Mouse (Mus musculus): ENCODE measurements around the gene Chchd6. TPM values are rescaled to one million over a fixed set of nuclear protein-coding genes. Genes with fewer than 3 reads are reported as not detected.

Gene Chchd6
- polyA plus RNA-seq, 1 experiment from 2014 or later = 63.0 TPM

- ATAC-seq (replicated peaks; ENCODE audit: insufficient number of reproducible peaks, low FRiP score, low TSS enrichment, low read depth) = no peak
- H3K27me3 ChIP-seq (ENCODE audit: control insufficient read depth, insufficient read depth, low read length) = no peaks in the 10 kb centered on the region
- H3K27ac ChIP-seq (replicated peaks; ENCODE audit: low read depth, low read length) = no peak overlapping the region
- H3K4me2 ChIP-seq (ENCODE audit: low read depth, low read length) = no peak overlapping the region
- WGBS = 82% methylated on average over 1 of the region's 1 CpGs
- no peaks in the 10 kb centered on the region for H3K36me3 ChIP-seq (replicated peaks; ENCODE audit: control insufficient read depth, insufficient read depth, low read depth, low read length)
- no peaks in the 10 kb centered on the region for H3K4me1 ChIP-seq (ENCODE audit: control insufficient read depth, insufficient read depth, low read length)
- no peak overlapping the region for H3K4me3 ChIP-seq (ENCODE audit: low read depth, low read length)
- no peak overlapping the region for H3K9ac ChIP-seq (replicated peaks; ENCODE audit: low read length)
- H3K9me3 ChIP-seq (replicated peaks; ENCODE audit: control insufficient read depth, low read length) = no peaks in the 10 kb centered on the region
- DNase-seq (ENCODE audit: low spot score) = no peak
These were observed 57.2 kb downstream of the Chchd6 start for GRCm38 (mm10) chr6:89538102-89538751.

GRCm38 (mm10) chr6:89535626-89536225 lies 59.7 kb downstream of the Chchd6 start:
- H3K27ac ChIP-seq (replicated peaks; ENCODE audit: low read depth, low read length) = no peak overlapping the region
- DNase-seq (ENCODE audit: low spot score) (no peak), ATAC-seq (replicated peaks; ENCODE audit: insufficient number of reproducible peaks, low FRiP score, low TSS enrichment, low read depth) (no peak)
- H3K4me1 ChIP-seq (ENCODE audit: control insufficient read depth, insufficient read depth, low read length) = no peaks in the 10 kb centered on the region
- H3K4me2 ChIP-seq (ENCODE audit: low read depth, low read length) = no peak overlapping the region
- H3K9ac ChIP-seq (replicated peaks; ENCODE audit: low read length) = no peak overlapping the region
- H3K36me3 ChIP-seq (replicated peaks; ENCODE audit: control insufficient read depth, insufficient read depth, low read depth, low read length) = no peaks in the 10 kb centered on the region
- no peaks in the 10 kb centered on the region for H3K9me3 ChIP-seq (replicated peaks; ENCODE audit: control insufficient read depth, low read length)
- no peak overlapping the region for H3K4me3 ChIP-seq (ENCODE audit: low read depth, low read length)
- H3K27me3 ChIP-seq (ENCODE audit: control insufficient read depth, insufficient read depth, low read length) = no peaks in the 10 kb centered on the region
- 76% methylated on average over 1 of the region's 1 CpGs for whole genome bisulfite sequencing

GRCm38 (mm10) chr6:89524766-89525165 lies 70.7 kb downstream of the Chchd6 start:
- Histone ChIP-seq H3K4me2 (ENCODE audit: low read depth, low read length) (no peak overlapping the region), H3K4me3 (ENCODE audit: low read depth, low read length) (no peak overlapping the region), H3K4me1 (ENCODE audit: control insufficient read depth, insufficient read depth, low read length) (no peaks in the 10 kb centered on the region), H3K27ac (replicated peaks; ENCODE audit: low read depth, low read length) (no peak overlapping the region), H3K27me3 (ENCODE audit: control insufficient read depth, insufficient read depth, low read length) (no peaks in the 10 kb centered on the region), H3K9ac (replicated peaks; ENCODE audit: low read length) (no peak overlapping the region), H3K9me3 (replicated peaks; ENCODE audit: control insufficient read depth, low read length) (no peaks in the 10 kb centered on the region), H3K36me3 (replicated peaks; ENCODE audit: control insufficient read depth, insufficient read depth, low read depth, low read length) (no peaks in the 10 kb centered on the region)
- DNase-seq (ENCODE audit: low spot score) (no peak), ATAC-seq (replicated peaks; ENCODE audit: insufficient number of reproducible peaks, low FRiP score, low TSS enrichment, low read depth) (no peak)
- WGBS = 88% methylated on average over 2 of the region's 2 CpGs

DNA sequence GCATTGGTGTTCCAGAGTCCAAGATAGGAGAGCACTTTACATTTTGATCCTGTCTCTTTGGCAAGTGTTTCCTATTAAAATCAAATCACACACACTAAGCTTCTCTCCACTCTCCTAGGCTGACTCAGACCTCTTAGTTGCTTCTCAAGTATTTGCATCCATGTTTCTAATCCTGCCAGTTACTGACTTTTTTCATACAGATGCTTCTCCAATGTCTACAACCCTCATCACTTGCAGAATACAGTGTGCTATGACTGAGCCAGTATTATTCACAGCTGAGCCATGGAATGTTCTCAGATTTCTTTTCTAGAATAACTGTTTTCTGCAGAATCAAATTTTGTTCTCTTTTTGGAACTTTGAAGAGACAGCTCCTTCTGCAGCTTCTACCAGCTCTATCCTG lies 85.3 kb downstream of the Chchd6 start:
- Histone ChIP-seq H3K9me3 (replicated peaks; ENCODE audit: control insufficient read depth, low read length) (no peaks in the 10 kb centered on the region), H3K27ac (replicated peaks; ENCODE audit: low read depth, low read length) (no peak overlapping the region), H3K27me3 (ENCODE audit: control insufficient read depth, insufficient read depth, low read length) (no peaks in the 10 kb centered on the region), H3K9ac (replicated peaks; ENCODE audit: low read length) (no peak overlapping the region), H3K4me1 (ENCODE audit: control insufficient read depth, insufficient read depth, low read length) (no peaks in the 10 kb centered on the region), H3K4me2 (ENCODE audit: low read depth, low read length) (no peak overlapping the region), H3K36me3 (replicated peaks; ENCODE audit: control insufficient read depth, insufficient read depth, low read depth, low read length) (no peaks in the 10 kb centered on the region), H3K4me3 (ENCODE audit: low read depth, low read length) (no peak overlapping the region)
- DNase-seq (ENCODE audit: low spot score) (no peak), ATAC-seq (replicated peaks; ENCODE audit: insufficient number of reproducible peaks, low FRiP score, low TSS enrichment, low read depth) (no peak)

- Histone ChIP-seq H3K9me3 (replicated peaks; ENCODE audit: control insufficient read depth, low read length) (no peaks in the 10 kb centered on the region), H3K4me3 (ENCODE audit: low read depth, low read length) (no peak overlapping the region), H3K4me2 (ENCODE audit: low read depth, low read length) (no peak overlapping the region), H3K9ac (replicated peaks; ENCODE audit: low read length) (no peak overlapping the region), H3K36me3 (replicated peaks; ENCODE audit: control insufficient read depth, insufficient read depth, low read depth, low read length) (no peaks in the 10 kb centered on the region), H3K4me1 (ENCODE audit: control insufficient read depth, insufficient read depth, low read length) (no peaks in the 10 kb centered on the region), H3K27ac (replicated peaks; ENCODE audit: low read depth, low read length) (no peak overlapping the region), H3K27me3 (ENCODE audit: control insufficient read depth, insufficient read depth, low read length) (no peaks in the 10 kb centered on the region)
- no peak for DNase-seq (ENCODE audit: low spot score)
- no peak for ATAC-seq (replicated peaks; ENCODE audit: insufficient number of reproducible peaks, low FRiP score, low TSS enrichment, low read depth)
- 69% methylated on average over 2 of the region's 2 CpGs for WGBS
These were observed 86.7 kb downstream of the Chchd6 start for GRCm38 (mm10) chr6:89508725-89509124.

- H3K4me3 ChIP-seq (ENCODE audit: low read depth, low read length) = no peak overlapping the region
- DNase-seq (ENCODE audit: low spot score) = no peak
- ATAC-seq (replicated peaks; ENCODE audit: insufficient number of reproducible peaks, low FRiP score, low TSS enrichment, low read depth) = no peak
- H3K36me3 ChIP-seq (replicated peaks; ENCODE audit: control insufficient read depth, insufficient read depth, low read depth, low read length) = no peaks in the 10 kb centered on the region
- no peaks in the 10 kb centered on the region for H3K9me3 ChIP-seq (replicated peaks; ENCODE audit: control insufficient read depth, low read length)
- H3K27ac ChIP-seq (replicated peaks; ENCODE audit: low read depth, low read length) = no peak overlapping the region
- H3K4me1 ChIP-seq (ENCODE audit: control insufficient read depth, insufficient read depth, low read length) = no peaks in the 10 kb centered on the region
- H3K4me2 ChIP-seq (ENCODE audit: low read depth, low read length) = no peak overlapping the region
- no peak overlapping the region for H3K9ac ChIP-seq (replicated peaks; ENCODE audit: low read length)
- no peaks in the 10 kb centered on the region for H3K27me3 ChIP-seq (ENCODE audit: control insufficient read depth, insufficient read depth, low read length)
These were observed 87.2 kb downstream of the Chchd6 start for GRCm38 (mm10) chr6:89508263-89508662.

DNA sequence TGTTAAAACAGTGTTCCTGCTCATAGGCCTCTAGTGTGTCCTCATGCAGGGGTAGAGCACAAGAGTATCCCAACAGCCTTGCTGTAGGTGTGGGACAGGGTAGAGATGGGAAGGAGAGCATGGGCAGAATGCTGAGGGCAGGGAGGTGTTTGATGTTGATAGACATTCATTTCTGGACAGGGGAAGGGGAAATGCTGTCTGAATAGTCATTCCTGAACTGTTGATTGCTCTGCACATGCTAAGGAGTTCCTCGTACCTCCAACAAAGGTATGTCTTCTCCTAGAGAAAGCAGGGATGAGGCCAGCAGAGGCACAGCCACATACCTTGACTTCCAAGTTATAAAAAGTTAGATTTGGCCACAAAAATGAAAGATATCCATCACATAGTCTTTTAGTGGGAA lies 95.5 kb downstream of the Chchd6 start:
- WGBS = 87% methylated on average over 1 of the region's 1 CpGs

GRCm38 (mm10) chr6:89498764-89499516 lies 96.5 kb downstream of the Chchd6 start:
- H3K9me3 ChIP-seq (replicated peaks; ENCODE audit: control insufficient read depth, low read length) = no peaks in the 10 kb centered on the region
- H3K27me3 ChIP-seq (ENCODE audit: control insufficient read depth, insufficient read depth, low read length) = no peaks in the 10 kb centered on the region
- WGBS = 59% methylated on average over 6 of the region's 6 CpGs
- no peaks in the 10 kb centered on the region for H3K36me3 ChIP-seq (replicated peaks; ENCODE audit: control insufficient read depth, insufficient read depth, low read depth, low read length)
- ATAC-seq (replicated peaks; ENCODE audit: insufficient number of reproducible peaks, low FRiP score, low TSS enrichment, low read depth) = no peak
- DNase-seq (ENCODE audit: low spot score) = no peak
- H3K27ac ChIP-seq (replicated peaks; ENCODE audit: low read depth, low read length) = no peak overlapping the region
- no peaks in the 10 kb centered on the region for H3K4me1 ChIP-seq (ENCODE audit: control insufficient read depth, insufficient read depth, low read length)
- no peak overlapping the region for H3K4me2 ChIP-seq (ENCODE audit: low read depth, low read length)
- no peak overlapping the region for H3K9ac ChIP-seq (replicated peaks; ENCODE audit: low read length)
- no peak overlapping the region for H3K4me3 ChIP-seq (ENCODE audit: low read depth, low read length)

More for the DNA sequence above, 95.5 kb downstream of the Chchd6 start:
- no peaks in the 10 kb centered on the region for H3K9me3 ChIP-seq (replicated peaks; ENCODE audit: control insufficient read depth, low read length)
- H3K4me1 ChIP-seq (ENCODE audit: control insufficient read depth, insufficient read depth, low read length) = no peaks in the 10 kb centered on the region
- H3K4me3 ChIP-seq (ENCODE audit: low read depth, low read length) = no peak overlapping the region
- H3K36me3 ChIP-seq (replicated peaks; ENCODE audit: control insufficient read depth, insufficient read depth, low read depth, low read length) = no peaks in the 10 kb centered on the region
- no peak overlapping the region for H3K4me2 ChIP-seq (ENCODE audit: low read depth, low read length)
- H3K9ac ChIP-seq (replicated peaks; ENCODE audit: low read length) = no peak overlapping the region
- ATAC-seq (replicated peaks; ENCODE audit: insufficient number of reproducible peaks, low FRiP score, low TSS enrichment, low read depth) (no peak), DNase-seq (ENCODE audit: low spot score) (no peak)
- no peak overlapping the region for H3K27ac ChIP-seq (replicated peaks; ENCODE audit: low read depth, low read length)
- no peaks in the 10 kb centered on the region for H3K27me3 ChIP-seq (ENCODE audit: control insufficient read depth, insufficient read depth, low read length)
